10 mouse cellular contexts compared by ENCODE assay signal in the genomic region with DNA sequence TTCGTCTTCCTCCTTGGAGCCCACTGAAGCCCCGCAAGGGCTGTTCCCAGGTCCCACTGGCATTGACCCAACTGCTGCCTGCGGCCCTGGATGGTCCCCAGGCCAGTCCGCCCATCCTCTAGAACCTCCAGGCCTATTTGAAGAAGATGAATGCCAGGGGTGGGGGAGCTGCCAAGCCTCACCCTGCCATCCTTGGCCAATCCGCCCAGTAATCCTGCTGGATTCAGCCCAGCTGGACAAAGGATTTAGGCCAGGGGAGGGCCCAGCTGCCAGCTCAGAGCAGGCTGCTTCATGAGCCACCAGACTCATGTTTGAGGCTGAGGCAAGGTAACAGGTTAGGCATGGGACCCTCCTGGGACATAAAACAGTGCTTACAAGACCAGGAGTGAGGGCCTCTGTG. TPM values are rescaled to one million over a fixed set of nuclear protein-coding genes. Genes with fewer than 3 reads are reported as not detected.
DNase-seq lines count a peak whose midpoint lies in the region; ATAC-seq and TF ChIP-seq lines count a peak whose summit lies in the region.
"Had no signal": no experiment of that assay in that cellular context is flagged by ENCODE, and none has a peak within 500 bp of the region (broad histone marks: within the 10 kb centered on the region; RNA-seq: fewer than 3 reads in every experiment).

No protein-coding gene starts in this region.

- ATAC-seq in forebrain, postnatal 0 days, result peak; percentile 8
- no peak for ATAC-seq in forebrain, embryonic 13.5 days
- no peak for ATAC-seq in erythroid progenitor cell, adult 5-6 weeks (replicated peaks; ENCODE audit: low FRiP score, poor library complexity, severe bottlenecking)

- TF ChIP-seq CTCF in forebrain, postnatal 0 days (IDR thresholded peaks at IDR 0.05; ENCODE audit: low read depth), result no peak

- H3K4me3 ChIP-seq in forebrain, postnatal 0 days (ENCODE audit: low read depth, low read length), result no peak overlapping the region
- H3K4me3 ChIP-seq in forebrain, embryonic 13.5 days, result no peak overlapping the region

- no peak overlapping the region for H3K4me2 ChIP-seq in forebrain, postnatal 0 days (ENCODE audit: low read depth)
- H3K4me2 ChIP-seq in forebrain, embryonic 13.5 days, result no peak overlapping the region

- no peak overlapping the region for H3K27ac ChIP-seq in forebrain, postnatal 0 days (ENCODE audit: low read depth, low read length)
- no peak overlapping the region for H3K27ac ChIP-seq in forebrain, embryonic 13.5 days
- H3K27ac ChIP-seq: liver, embryonic 14.5 days had no signal

- peak; percentile 56 for DNase-seq in forebrain, postnatal 0 days
- DNase-seq in ovary, postnatal 14 days (ENCODE audit: low spot score), result peak; percentile 8
- DNase-seq in ovary, adult 18-20 months (ENCODE audit: low spot score), result no peak
- DNase-seq in cerebellum, postnatal 4 days (ENCODE audit: low spot score in 2 of 2), result peak; percentile 36 to 84
- peak; percentile 37 for DNase-seq in right cerebral cortex, postnatal 25 days
- no peak for DNase-seq in testis, postnatal 10 days (ENCODE audit: low spot score)
- DNase-seq: thymus, adult 2 months had no signal

- H3K9ac ChIP-seq in forebrain, postnatal 0 days, result no peak overlapping the region
- H3K9ac ChIP-seq in forebrain, embryonic 13.5 days, result no peak overlapping the region; the same call in 1 of the 2 replicates
- H3K9ac ChIP-seq: liver, embryonic 14.5 days had no signal

- peaks cover 3% of the 10 kb centered on the region; the same call in 1 of the 2 replicates for H3K36me3 ChIP-seq in forebrain, postnatal 0 days (ENCODE audit: insufficient read depth)
- H3K36me3 ChIP-seq in forebrain, embryonic 13.5 days (ENCODE audit: poor library complexity, severe bottlenecking), result no peaks in the 10 kb centered on the region

- no peaks in the 10 kb centered on the region for H3K27me3 ChIP-seq in forebrain, postnatal 0 days (ENCODE audit: insufficient read depth, low read length)
- H3K27me3 ChIP-seq in forebrain, embryonic 13.5 days, result no peaks in the 10 kb centered on the region

- 60% methylated on average over 5 of the region's 5 CpGs for WGBS in forebrain, postnatal 0 days
- WGBS in forebrain, embryonic 13.5 days, result 75% methylated on average over 5 of the region's 5 CpGs

- no peaks in the 10 kb centered on the region for H3K9me3 ChIP-seq in forebrain, postnatal 0 days (ENCODE audit: low read length)
- H3K9me3 ChIP-seq in forebrain, embryonic 13.5 days (replicated peaks), result no peaks in the 10 kb centered on the region

- H3K4me1 ChIP-seq in forebrain, postnatal 0 days (ENCODE audit: insufficient read depth), result no peaks in the 10 kb centered on the region
- peaks cover 29% of the 10 kb centered on the region for H3K4me1 ChIP-seq in forebrain, embryonic 13.5 days

RNA-seq across cellular contexts. Expression of gene Plch2, which starts 45.7 kb away (rescaled TPM):
- total RNA-seq in forebrain, postnatal 0 days (2014; rRNA removed), result 32.1 and 42.1 TPM in 2 replicates
- 11.7 and 17.4 TPM in 2 replicates for polyA plus RNA-seq in forebrain, postnatal 0 days (2015; fragmentation: Nextera tagmentation; extraction: Ambion mirVana)
- 5.9 and 6.3 TPM in 2 replicates for polyA plus RNA-seq in forebrain, embryonic 13.5 days (2015; fragmentation: Nextera tagmentation; extraction: Ambion mirVana)
- not detected in 2 replicates for total RNA-seq in erythroid progenitor cell, adult 5-6 weeks (2015; ENCODE audit: low replicate concordance)
- total RNA-seq in erythroid progenitor cell, adult 5-6 weeks (2017; ENCODE audit: low replicate concordance), result not detected in 2 replicates

RNA-seq across cellular contexts. Expression of gene Pank4, which starts 46.9 kb away (rescaled TPM):
- 39.7 and 40.0 TPM in 2 replicates for total RNA-seq in forebrain, postnatal 0 days (2014; rRNA removed)
- polyA plus RNA-seq in forebrain, postnatal 0 days (2015; fragmentation: Nextera tagmentation; extraction: Ambion mirVana), result 20.4 and 22.6 TPM in 2 replicates
- 41.1 and 45.0 TPM in 2 replicates for polyA plus RNA-seq in forebrain, embryonic 13.5 days (2015; fragmentation: Nextera tagmentation; extraction: Ambion mirVana)
- total RNA-seq in erythroid progenitor cell, adult 5-6 weeks (2015; ENCODE audit: low replicate concordance), result 61.3 and 78.0 TPM in 2 replicates
- 40.0 and 50.1 TPM in 2 replicates for total RNA-seq in erythroid progenitor cell, adult 5-6 weeks (2017; ENCODE audit: low replicate concordance)

RNA-seq across cellular contexts. Expression of gene Hes5, which starts 50.1 kb away (rescaled TPM):
- 92.2 and 100 TPM in 2 replicates for total RNA-seq in forebrain, postnatal 0 days (2014; rRNA removed)
- polyA plus RNA-seq in forebrain, postnatal 0 days (2015; fragmentation: Nextera tagmentation; extraction: Ambion mirVana), result 107 and 120 TPM in 2 replicates
- polyA plus RNA-seq in forebrain, embryonic 13.5 days (2015; fragmentation: Nextera tagmentation; extraction: Ambion mirVana), result 243 and 266 TPM in 2 replicates
- total RNA-seq in erythroid progenitor cell, adult 5-6 weeks (2015; ENCODE audit: low replicate concordance), result not detected in 2 replicates
- not detected in 2 replicates for total RNA-seq in erythroid progenitor cell, adult 5-6 weeks (2017; ENCODE audit: low replicate concordance)

RNA-seq across cellular contexts. Expression of gene Pex10, which starts 55.9 kb away (rescaled TPM):
- 16.9 and 18.5 TPM in 2 replicates for total RNA-seq in forebrain, postnatal 0 days (2014; rRNA removed)
- polyA plus RNA-seq in forebrain, postnatal 0 days (2015; fragmentation: Nextera tagmentation; extraction: Ambion mirVana), result 14.0 and 14.1 TPM in 2 replicates
- polyA plus RNA-seq in forebrain, embryonic 13.5 days (2015; fragmentation: Nextera tagmentation; extraction: Ambion mirVana), result 18.5 and 22.8 TPM in 2 replicates
- 1.1 and 4.6 TPM in 2 replicates for total RNA-seq in erythroid progenitor cell, adult 5-6 weeks (2015; ENCODE audit: low replicate concordance)
- 0.91 and 4.5 TPM in 2 replicates for total RNA-seq in erythroid progenitor cell, adult 5-6 weeks (2017; ENCODE audit: low replicate concordance)

Comparison
In these comparisons a context has a peak if more than half of its experiments do, and no peak if none do; other contexts are left out.
1. DNase-seq: peak in forebrain, postnatal 0 days (single experiment), ovary, postnatal 14 days (single experiment), cerebellum, postnatal 4 days (2 of 2) and right cerebral cortex, postnatal 25 days (single experiment); none in ovary, adult 18-20 months (single experiment) and testis, postnatal 10 days (single experiment).
2. RNA of gene Plch2, which starts 45.7 kb away (total RNA-seq): 32.1 to 42.1 TPM in forebrain, postnatal 0 days; not detected in erythroid progenitor cell, adult 5-6 weeks; every median in the first group is over 10 times any median in the second.
3. RNA of gene Hes5, which starts 50.1 kb away (total RNA-seq): 92.2 to 100 TPM in forebrain, postnatal 0 days; not detected in erythroid progenitor cell, adult 5-6 weeks; every median in the first group is over 10 times any median in the second.